Mouse (Mus musculus) hindbrain, postnatal 0 days (tissue): ENCODE measurements at regions not wholly inside any gene's neighbourhood (a gene's known extent, or its start where the extent isn't known, plus 50 kb on each side); places are given as distances from the start of the nearest gene placed in this dataset.
"Not testable (repeated sequence)": the region's sequence is repeated elsewhere in the genome, so short reads cannot be mapped to it uniquely, and the experiment has no call there.

ENCODE experiments used
- ATAC-seq: fragments of 200-750 bp; cut with Nextera tagmentation; 2 replicates; pipeline ENCODE4 v1.8.0; 2017; ENCODE audit warnings: mild to moderate bottlenecking, moderate TSS enrichment, moderate library complexity
- DNase-seq: peaks from one replicate; pipeline ENCODE4 v3.0.0-alpha.2; 2015; ENCODE audit warnings: low spot score
- H3K27ac ChIP-seq: fragments of 300-500 bp; sonication (generic); 2 replicates; pipeline ENCODE4 v1.5.1; 2014; ENCODE audit warnings: mild to moderate bottlenecking
- H3K27me3 ChIP-seq: fragments of 300-500 bp; sonication (generic); 2 replicates; pipeline ENCODE4 v1.6.1; 2014; ENCODE audit warnings: low read length, mixed read lengths; ENCODE audit not compliant: insufficient read depth
- H3K36me3 ChIP-seq: fragments of 300-500 bp; sonication (generic); 2 replicates; pipeline ENCODE4 v1.6.1; 2014; ENCODE audit warnings: low read length, mixed read lengths; ENCODE audit not compliant: insufficient read depth
- H3K4me1 ChIP-seq: fragments of 300-500 bp; sonication (generic); 2 replicates; pipeline ENCODE4 v1.6.1; 2014; ENCODE audit warnings: antibody characterized with exemption, low read length, mixed read lengths; ENCODE audit not compliant: insufficient read depth
- H3K4me2 ChIP-seq: fragments of 300-500 bp; sonication (generic); 2 replicates; pipeline ENCODE4 v1.6.1; 2014; ENCODE audit warnings: low read depth, mild to moderate bottlenecking, low read length, moderate library complexity, mixed read lengths
- H3K4me3 ChIP-seq: fragments of 300-500 bp; sonication (generic); 2 replicates; pipeline ENCODE4 v1.5.1; 2014; ENCODE audit warnings: low read length
- H3K9ac ChIP-seq: fragments of 300-500 bp; sonication (generic); replicated peaks from 2 replicates; pipeline ENCODE4 v1.6.1; 2014; ENCODE audit warnings: mild to moderate bottlenecking, low read length, moderate library complexity, mixed read lengths
- H3K9me3 ChIP-seq: fragments of 300-500 bp; sonication (generic); 2 replicates; pipeline ENCODE4 v1.6.1; 2016; ENCODE audit warnings: low read length, mixed read lengths
- CTCF ChIP-seq: IDR thresholded peaks from 2 replicates; pipeline ENCODE4 v1.5.1; 2016; ENCODE audit warnings: antibody characterized with exemption, control low read depth, low read depth
- WGBS: fragments of 180-500 bp; shearing (Covaris S2); extraction: QIAGEN DNeasy Blood & Tissue Kit; methylation state at CpG from one replicate; pipeline ENCODE4 v1.1.7; 2014; 5-methylcytosine and 5-hydroxymethylcytosine counted together

DNA sequence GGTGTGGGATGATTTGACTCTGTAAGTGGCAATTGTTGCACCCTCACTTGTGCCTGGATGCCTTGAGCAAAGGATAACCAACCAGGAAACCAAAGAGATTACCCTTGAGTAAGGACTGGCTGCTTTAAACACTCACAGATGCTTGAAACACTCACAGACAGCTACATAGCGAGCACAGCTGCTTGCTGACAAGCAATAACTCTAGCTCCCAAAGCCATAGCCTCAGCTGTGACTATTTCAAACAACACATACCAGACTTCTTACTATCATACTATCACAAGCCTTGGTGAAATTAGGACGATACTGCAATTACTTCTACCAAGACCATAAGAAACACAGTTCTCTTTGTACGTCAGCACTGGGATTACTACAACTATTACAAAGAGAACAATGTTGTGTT, 163.9 kb upstream of the Arrdc3 start:
- TF ChIP-seq CTCF = no peak
- no peak for ATAC-seq
- Histone ChIP-seq H3K27me3 (no peaks in the 10 kb centered on the region), H3K27ac (no peak overlapping the region), H3K4me3 (no peak overlapping the region), H3K9ac (no peak overlapping the region), H3K4me2 (no peak overlapping the region), H3K9me3 (no peaks in the 10 kb centered on the region), H3K4me1 (no peaks in the 10 kb centered on the region), H3K36me3 (no peaks in the 10 kb centered on the region)
- WGBS = 89% methylated on average over 3 of the region's 3 CpGs
- DNase-seq = no peak

- Histone ChIP-seq H3K27me3 (no peaks in the 10 kb centered on the region), H3K4me1 (no peaks in the 10 kb centered on the region), H3K4me2 (no peak overlapping the region), H3K9me3 (no peaks in the 10 kb centered on the region), H3K36me3 (no peaks in the 10 kb centered on the region), H3K27ac (no peak overlapping the region), H3K4me3 (no peak overlapping the region), H3K9ac (no peak overlapping the region)
- no peak for DNase-seq
- WGBS = 28% methylated on average over 4 of the region's 4 CpGs
- no peak for ATAC-seq
- no peak for TF ChIP-seq CTCF
Measured at GRCm38 (mm10) chr13:80723215-80724006, 159.8 kb upstream of the Arrdc3 start.

DNA sequence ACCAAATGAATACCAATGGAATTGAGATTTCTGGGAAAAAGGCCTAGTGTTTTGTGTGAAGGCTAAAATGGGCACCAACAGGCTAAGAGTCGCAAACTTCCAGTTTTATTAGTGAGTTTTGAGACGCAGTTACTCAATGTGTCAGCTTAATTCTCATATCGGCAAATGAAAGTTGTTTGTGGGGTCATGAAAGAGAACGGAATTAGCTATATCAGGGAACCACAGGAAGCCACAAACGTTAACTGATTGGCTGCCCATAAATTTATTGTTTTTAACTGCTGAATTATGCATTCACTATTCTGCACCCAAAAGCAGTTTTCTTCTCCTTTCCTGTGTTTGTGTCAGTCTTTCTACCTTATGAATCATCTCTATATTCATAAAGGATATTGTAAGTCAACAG, 154.0 kb upstream of the Arrdc3 start:
- Histone ChIP-seq H3K9ac (no peak overlapping the region), H3K4me1 (no peaks in the 10 kb centered on the region), H3K9me3 (no peaks in the 10 kb centered on the region), H3K27me3 (no peaks in the 10 kb centered on the region), H3K4me2 (no peak overlapping the region), H3K4me3 (no peak overlapping the region), H3K27ac (no peak overlapping the region), H3K36me3 (no peaks in the 10 kb centered on the region)
- ATAC-seq (no peak), DNase-seq (no peak)
- WGBS = 84% methylated on average over 5 of the region's 5 CpGs
- TF ChIP-seq CTCF = no peak

- Histone ChIP-seq H3K9ac (no peak overlapping the region), H3K4me2 (no peak overlapping the region), H3K36me3 (no peaks in the 10 kb centered on the region), H3K4me3 (no peak overlapping the region), H3K27me3 (no peaks in the 10 kb centered on the region), H3K9me3 (no peaks in the 10 kb centered on the region), H3K27ac (no peak overlapping the region), H3K4me1 (no peaks in the 10 kb centered on the region)
- ATAC-seq (peak; percentile 46; the same call in 1 of the 2 replicates), DNase-seq (no peak)
- no peak for TF ChIP-seq CTCF
- WGBS = 58% methylated on average over 2 of the region's 2 CpGs
Measured at GRCm38 (mm10) chr13:80745991-80746390, 137.2 kb upstream of the Arrdc3 start.

- not testable (repeated sequence) for H3K4me1 ChIP-seq, H3K9ac ChIP-seq, H3K4me3 ChIP-seq, H3K9me3 ChIP-seq, H3K36me3 ChIP-seq, H3K27ac ChIP-seq, H3K27me3 ChIP-seq, H3K4me2 ChIP-seq
- ATAC-seq = peak; percentile 80
- DNase-seq = peak; percentile 88
- TF ChIP-seq CTCF = peak; percentile 70
- WGBS = 27% methylated on average over 6 of the region's 6 CpGs
Measured at GRCm38 (mm10) chr13:80747022-80747421, 136.2 kb upstream of the Arrdc3 start.
